Mouse (Mus musculus): ENCODE measurements around the gene Fbxo27.
"Not testable (repeated sequence)": the region's sequence is repeated elsewhere in the genome, so short reads cannot be mapped to it uniquely, and the experiment has no call there.

The Fbxo27 gene

DNA sequence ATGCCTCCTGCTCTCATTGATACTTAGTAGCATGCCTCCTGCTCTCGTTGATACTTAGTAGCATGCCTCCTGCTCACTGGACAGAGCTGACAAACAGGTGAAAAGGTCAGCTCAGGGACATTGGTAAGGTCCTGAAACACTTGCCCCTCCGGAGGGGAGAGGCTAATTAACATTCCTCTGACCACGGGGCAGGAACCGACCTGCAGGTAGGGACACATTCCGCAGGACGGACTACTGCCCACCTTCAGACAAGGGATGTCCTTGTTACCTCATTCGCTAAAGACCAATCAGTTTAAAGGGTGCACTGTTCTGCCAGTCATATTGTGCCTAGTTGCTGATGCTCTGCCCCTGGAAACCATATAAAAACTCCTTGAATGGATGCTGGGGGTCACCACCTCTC, 1.6 kb upstream of the Fbxo27 start:
- Histone ChIP-seq H3K36me3 (ENCODE audit: control insufficient read depth, insufficient read depth, low read length, poor library complexity, severe bottlenecking) (no peaks in the 10 kb centered on the region), H3K27me3 (ENCODE audit: control insufficient read depth, insufficient read depth, low read length, poor library complexity, severe bottlenecking) (no peaks in the 10 kb centered on the region)
- no peak for DNase-seq (ENCODE audit: low read depth, low spot score)

GRCm38 (mm10) chr7:28693321-28693966, 795 bp downstream of the Fbxo27 start:
- DNase-seq (ENCODE audit: low read depth, low spot score) = peak; percentile 81
- H3K27me3 ChIP-seq (ENCODE audit: control insufficient read depth, insufficient read depth, low read length, poor library complexity, severe bottlenecking) = no peaks in the 10 kb centered on the region
- no peaks in the 10 kb centered on the region for H3K36me3 ChIP-seq (ENCODE audit: control insufficient read depth, insufficient read depth, low read length, poor library complexity, severe bottlenecking)

- no peak for DNase-seq (ENCODE audit: low read depth, low spot score)
- Histone ChIP-seq H3K27me3 (ENCODE audit: control insufficient read depth, insufficient read depth, low read length, poor library complexity, severe bottlenecking) (no peaks in the 10 kb centered on the region), H3K36me3 (ENCODE audit: control insufficient read depth, insufficient read depth, low read length, poor library complexity, severe bottlenecking) (no peaks in the 10 kb centered on the region)
Measured at GRCm38 (mm10) chr7:28694423-28694822, 1.8 kb downstream of the Fbxo27 start.

- Histone ChIP-seq H3K36me3 (ENCODE audit: control insufficient read depth, insufficient read depth, low read length, poor library complexity, severe bottlenecking) (no peaks in the 10 kb centered on the region), H3K27me3 (ENCODE audit: control insufficient read depth, insufficient read depth, low read length, poor library complexity, severe bottlenecking) (no peaks in the 10 kb centered on the region)
- DNase-seq (ENCODE audit: low read depth, low spot score) = no peak
Measured at GRCm38 (mm10) chr7:28694966-28695511, 2.4 kb downstream of the Fbxo27 start.

DNA sequence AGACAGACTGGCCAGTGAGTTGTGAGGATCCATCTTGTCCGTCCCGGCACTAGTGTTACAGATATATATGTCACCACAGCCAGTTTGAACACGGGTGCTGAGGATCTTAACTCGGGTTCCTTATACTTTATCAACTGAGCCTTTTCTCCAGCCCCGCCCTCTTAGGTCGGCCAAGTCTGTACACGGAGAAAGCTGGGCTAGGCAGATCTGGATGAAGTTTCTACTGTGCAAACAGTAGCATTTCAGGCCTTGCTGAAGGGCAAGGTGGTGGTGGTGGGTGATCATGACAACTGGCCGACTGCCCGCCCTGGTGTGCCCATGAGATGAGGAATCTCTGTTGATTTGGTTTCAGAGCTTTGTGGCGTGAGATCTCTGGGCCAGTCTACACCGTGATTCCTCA, 4.6 kb downstream of the Fbxo27 start:
- no peak for DNase-seq (ENCODE audit: low read depth, low spot score)
- H3K36me3 ChIP-seq (ENCODE audit: control insufficient read depth, insufficient read depth, low read length, poor library complexity, severe bottlenecking) = no peaks in the 10 kb centered on the region
- H3K27me3 ChIP-seq (ENCODE audit: control insufficient read depth, insufficient read depth, low read length, poor library complexity, severe bottlenecking) = no peaks in the 10 kb centered on the region

- H3K27me3 ChIP-seq (ENCODE audit: control insufficient read depth, insufficient read depth, low read length, poor library complexity, severe bottlenecking) = no peaks in the 10 kb centered on the region
- DNase-seq (ENCODE audit: low read depth, low spot score) = no peak
- no peaks in the 10 kb centered on the region for H3K36me3 ChIP-seq (ENCODE audit: control insufficient read depth, insufficient read depth, low read length, poor library complexity, severe bottlenecking)
Measured at GRCm38 (mm10) chr7:28700269-28700668, 7.6 kb downstream of the Fbxo27 start.

GRCm38 (mm10) chr7:28701306-28701705, 8.7 kb downstream of the Fbxo27 start:
- not testable (repeated sequence) for H3K27me3 ChIP-seq (ENCODE audit: control insufficient read depth, insufficient read depth, low read length, poor library complexity, severe bottlenecking); DNase-seq (ENCODE audit: low read depth, low spot score); H3K36me3 ChIP-seq (ENCODE audit: control insufficient read depth, insufficient read depth, low read length, poor library complexity, severe bottlenecking)

DNA sequence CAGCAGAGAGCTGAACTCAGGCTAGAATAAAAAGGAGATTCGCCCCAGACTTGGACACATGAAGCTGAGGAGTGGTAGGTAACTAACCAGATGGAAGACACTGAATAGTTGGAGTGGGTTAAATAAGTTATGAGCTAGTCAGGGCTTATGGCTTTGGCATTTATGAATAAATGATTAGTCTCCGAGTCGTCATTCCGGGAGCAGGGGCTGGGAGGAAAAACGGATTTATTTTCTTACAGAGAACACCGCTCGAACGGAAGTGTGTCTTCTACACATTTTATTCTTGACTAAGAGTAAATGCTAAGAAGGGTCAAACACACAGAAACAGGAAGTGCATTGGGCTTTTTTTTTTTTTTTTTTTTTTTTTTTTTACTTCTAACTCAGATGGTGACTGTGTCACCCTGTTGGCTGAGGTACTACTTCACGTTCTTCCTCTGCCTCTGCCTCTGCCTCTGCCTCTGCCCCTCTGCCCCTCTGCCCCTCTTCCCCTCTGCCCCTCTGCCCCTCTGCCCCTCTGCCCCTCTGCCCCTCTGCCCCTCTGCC, 10.0 kb downstream of the Fbxo27 start:
- H3K27me3 ChIP-seq (ENCODE audit: control insufficient read depth, insufficient read depth, low read length, poor library complexity, severe bottlenecking) = no peaks in the 10 kb centered on the region
- DNase-seq (ENCODE audit: low read depth, low spot score) = peak; percentile 25
- H3K36me3 ChIP-seq (ENCODE audit: control insufficient read depth, insufficient read depth, low read length, poor library complexity, severe bottlenecking) = no peaks in the 10 kb centered on the region

GRCm38 (mm10) chr7:28709454-28709853, 16.8 kb downstream of the Fbxo27 start:
- no peaks in the 10 kb centered on the region for H3K36me3 ChIP-seq (ENCODE audit: control insufficient read depth, insufficient read depth, low read length, poor library complexity, severe bottlenecking)
- DNase-seq (ENCODE audit: low read depth, low spot score) = no peak
- H3K27me3 ChIP-seq (ENCODE audit: control insufficient read depth, insufficient read depth, low read length, poor library complexity, severe bottlenecking) = no peaks in the 10 kb centered on the region

DNA sequence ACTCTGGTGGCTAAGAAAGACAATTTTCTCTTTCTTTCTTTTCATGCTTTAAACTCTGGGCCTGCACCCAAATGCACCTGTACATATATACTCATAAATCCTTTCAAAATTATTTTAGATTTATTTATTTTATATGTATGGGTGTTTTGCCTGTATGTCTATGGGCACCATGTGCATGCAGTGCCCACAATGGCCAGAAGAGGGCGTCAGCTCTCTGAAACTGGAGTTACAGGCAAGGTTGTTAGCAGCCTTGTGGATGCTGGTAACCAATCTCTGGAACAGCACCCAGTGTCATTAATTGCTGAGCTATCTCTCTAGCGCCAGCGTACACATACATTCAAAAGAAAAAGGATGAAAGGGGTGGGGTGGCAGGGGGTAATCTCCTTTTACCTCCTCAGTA, 18.3 kb downstream of the Fbxo27 start:
- no peaks in the 10 kb centered on the region for H3K27me3 ChIP-seq (ENCODE audit: control insufficient read depth, insufficient read depth, low read length, poor library complexity, severe bottlenecking)
- DNase-seq (ENCODE audit: low read depth, low spot score) = no peak
- no peaks in the 10 kb centered on the region for H3K36me3 ChIP-seq (ENCODE audit: control insufficient read depth, insufficient read depth, low read length, poor library complexity, severe bottlenecking)

- Histone ChIP-seq H3K27me3 (ENCODE audit: control insufficient read depth, insufficient read depth, low read length, poor library complexity, severe bottlenecking) (no peaks in the 10 kb centered on the region), H3K36me3 (ENCODE audit: control insufficient read depth, insufficient read depth, low read length, poor library complexity, severe bottlenecking) (no peaks in the 10 kb centered on the region)
- no peak for DNase-seq (ENCODE audit: low read depth, low spot score)
Measured at GRCm38 (mm10) chr7:28714667-28715066, 22.0 kb downstream of the Fbxo27 start.

DNA sequence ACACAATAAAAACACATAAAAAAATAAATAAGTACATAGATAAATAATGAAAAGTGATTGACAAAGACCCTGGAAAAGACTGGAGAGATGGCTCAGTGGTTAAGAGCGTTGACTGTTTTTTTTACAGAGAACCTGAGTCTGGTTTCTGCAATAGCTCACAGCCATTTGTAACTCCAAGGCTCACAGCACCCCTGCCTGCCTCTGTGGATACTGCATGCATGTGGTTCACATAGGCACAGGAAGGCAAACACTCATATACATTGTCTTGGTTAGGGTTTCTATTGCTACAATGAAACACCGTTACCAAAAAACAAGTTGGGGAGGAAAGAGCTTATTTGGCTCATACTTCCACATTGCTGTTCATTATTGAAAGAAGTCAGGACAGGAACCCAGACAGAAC, 22.9 kb downstream of the Fbxo27 start:
- no peak for DNase-seq (ENCODE audit: low read depth, low spot score)
- Histone ChIP-seq H3K27me3 (ENCODE audit: control insufficient read depth, insufficient read depth, low read length, poor library complexity, severe bottlenecking) (no peaks in the 10 kb centered on the region), H3K36me3 (ENCODE audit: control insufficient read depth, insufficient read depth, low read length, poor library complexity, severe bottlenecking) (no peaks in the 10 kb centered on the region)

DNA sequence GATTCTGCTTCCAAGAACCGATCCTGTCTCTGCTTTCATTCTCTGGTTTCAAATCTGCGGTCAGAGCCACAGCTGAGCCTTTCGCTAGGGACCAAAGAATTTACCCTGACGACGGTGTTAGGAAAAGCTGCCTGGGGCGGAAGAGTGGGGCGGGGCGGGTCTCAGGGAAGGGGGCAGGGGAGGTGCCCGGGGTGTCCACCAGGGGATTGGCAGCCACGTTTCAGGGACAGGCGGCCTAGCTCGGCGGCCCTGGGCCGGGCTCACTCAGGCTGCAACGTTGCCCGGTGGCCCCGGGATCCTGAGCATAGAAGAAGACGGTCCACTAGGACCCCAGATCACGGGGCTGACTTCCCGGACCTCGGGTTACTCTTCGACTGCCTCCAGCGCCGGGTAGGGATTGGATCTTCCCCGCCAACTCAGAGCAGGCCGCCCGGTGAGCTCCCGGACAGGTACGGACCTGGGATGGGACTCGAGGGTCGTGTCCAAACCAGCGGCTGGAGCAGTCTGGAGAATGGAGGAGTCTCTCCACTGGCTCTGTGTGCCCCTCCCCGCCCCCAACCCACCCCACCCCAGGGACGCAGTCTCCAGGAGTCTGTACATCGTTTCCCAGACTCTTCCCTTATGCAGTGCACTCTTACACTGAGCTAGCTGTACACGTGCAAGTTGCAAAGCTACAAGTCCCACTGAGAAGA, 24.1 kb downstream of the Fbxo27 start, which contains the start of gene Fbxo17:
Gene Fbxo17 (plus strand): TSS at position 215 of the 692 bp plus-strand sequence.
- Histone ChIP-seq H3K36me3 (ENCODE audit: control insufficient read depth, insufficient read depth, low read length, poor library complexity, severe bottlenecking) (no peaks in the 10 kb centered on the region), H3K27me3 (ENCODE audit: control insufficient read depth, insufficient read depth, low read length, poor library complexity, severe bottlenecking) (no peaks in the 10 kb centered on the region)
- peak; percentile 35 for DNase-seq (ENCODE audit: low read depth, low spot score)

DNA sequence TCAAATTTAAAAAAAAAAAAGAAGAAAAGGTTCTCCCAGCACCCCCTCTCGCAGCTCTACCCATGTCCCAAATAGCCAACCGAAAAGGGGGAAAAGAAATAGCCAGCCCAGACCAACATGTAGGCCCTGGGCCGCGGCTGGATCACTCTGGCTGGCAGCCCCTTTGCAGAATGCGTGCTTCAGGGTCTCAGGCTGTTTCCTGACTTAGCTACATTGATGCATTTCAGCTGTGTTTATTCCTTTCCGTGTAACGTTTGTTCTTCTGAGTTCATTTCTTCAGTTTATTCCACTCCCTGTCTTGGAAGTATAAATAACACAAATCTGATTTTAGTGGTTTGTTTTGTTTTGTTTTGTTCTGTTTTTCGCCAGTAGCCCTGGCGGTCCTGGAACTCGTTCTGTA, 25.1 kb downstream of the Fbxo27 start:
- Histone ChIP-seq H3K36me3 (ENCODE audit: control insufficient read depth, insufficient read depth, low read length, poor library complexity, severe bottlenecking) (no peaks in the 10 kb centered on the region), H3K27me3 (ENCODE audit: control insufficient read depth, insufficient read depth, low read length, poor library complexity, severe bottlenecking) (no peaks in the 10 kb centered on the region)
- no peak for DNase-seq (ENCODE audit: low read depth, low spot score)

GRCm38 (mm10) chr7:28719159-28719558, 26.5 kb downstream of the Fbxo27 start:
- no peaks in the 10 kb centered on the region for H3K36me3 ChIP-seq (ENCODE audit: control insufficient read depth, insufficient read depth, low read length, poor library complexity, severe bottlenecking)
- no peaks in the 10 kb centered on the region for H3K27me3 ChIP-seq (ENCODE audit: control insufficient read depth, insufficient read depth, low read length, poor library complexity, severe bottlenecking)
- no peak for DNase-seq (ENCODE audit: low read depth, low spot score)

Measured in splenic B cell, adult 2 months (primary cell).